Mouse (Mus musculus) Patski (cell line): Measurements from ENCODE around the gene 2310039H08Rik. TPM values are rescaled to one million over a fixed set of nuclear protein-coding genes. Genes with fewer than 3 reads are reported as not detected.

ENCODE experiments used
- ATAC-seq: fragments of 100-300 bp; one replicate; pipeline ENCODE4 v1.8.0; 2021
- CTCF ChIA-PET: fragments of 350-600 bp; sonication (Branson Sonifier 250); formaldehyde crosslinking; loops from one replicate; lab custom pipeline; 2022; ENCODE audit warnings: inconsistent platforms; lab: Charles Lee
- POLR2A ChIA-PET: fragments of 350-600 bp; sonication (Branson Sonifier 250); formaldehyde crosslinking; loops from one replicate; lab custom pipeline; 2022; ENCODE audit warnings: antibody characterized with exemption, inconsistent platforms; lab: Charles Lee
- DNase-seq: peaks from one replicate; pipeline ENCODE4 v3.0.0-alpha.2; 2011; ENCODE audit warnings: low read depth, low spot score
- H3K27me3 ChIP-seq: fragments of 371-371 bp; one replicate; pipeline ENCODE4 v1.5.1; 2021
- CTCF ChIP-seq: fragments of 100-300 bp; IDR thresholded peaks from one replicate; pipeline ENCODE4 v1.5.1; 2021
- in situ Hi-C: fragments of 300-500 bp; cut with MboI; formaldehyde crosslinking; loops from 3 replicates; pipeline ENCODE4 v1.11.1; 2018; ENCODE audit warnings: low pct_unique_long_range_greater_than_20kb, mixed read lengths
- polyA plus RNA-seq: library from polyadenylated mRNA; unstranded; gene quantifications from one replicate; pipeline ENCODE4 v1.2.3, GENCODE M21; 2021

Gene 2310039H08Rik
- polyA plus RNA-seq, 1 experiment from 2014 or later = 24.4 TPM

DNA sequence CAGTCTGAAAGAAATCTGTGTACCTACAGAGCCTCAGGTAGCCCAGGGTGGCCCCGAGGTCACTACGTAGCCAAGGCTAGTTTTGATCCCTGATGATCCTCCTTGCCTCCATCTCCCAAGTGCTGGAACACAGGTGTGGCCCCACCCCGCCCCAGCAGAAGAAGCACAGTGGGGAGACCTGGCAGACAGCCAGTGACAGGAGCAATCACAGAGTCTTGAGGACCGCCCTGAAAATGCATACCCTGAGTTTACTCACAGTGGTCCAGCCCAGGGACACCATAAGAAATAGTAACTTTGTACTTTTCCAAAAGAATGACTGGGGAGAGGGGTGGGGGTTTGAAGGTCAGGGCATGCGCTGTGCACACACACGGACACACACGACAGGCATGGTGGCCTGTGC is 48.2 kb downstream of the 2310039H08Rik start:
- in situ Hi-C loops = no loop called here
- no peak for TF ChIP-seq CTCF
- POLR2A ChIA-PET = interaction anchor here (1.2 kb wide), 1 partner anchor 12 kb away, joined by 3 read pairs; no protein-coding TSS in a partner anchor
- CTCF ChIA-PET = no interaction called here
- no peak for ATAC-seq
- H3K27me3 ChIP-seq = no peaks in the 10 kb centered on the region
- DNase-seq = no peak

Other genes starting within 250 kb of the 2310039H08Rik start
- gene Cul9, start 226.2 kb upstream of the 2310039H08Rik start, polyA plus RNA-seq = 34.3 TPM
- 72.1 TPM for gene Srf, start 216.5 kb upstream of the 2310039H08Rik start, polyA plus RNA-seq
- 86.6 TPM for gene Ptk7, start 143.1 kb upstream of the 2310039H08Rik start, polyA plus RNA-seq
- gene Klc4, start 126.6 kb upstream of the 2310039H08Rik start, polyA plus RNA-seq = 42.3 TPM
- gene Mrpl2, start 126.4 kb upstream of the 2310039H08Rik start, polyA plus RNA-seq = 124 TPM
- gene Cul7, start 122.3 kb upstream of the 2310039H08Rik start, polyA plus RNA-seq = 109 TPM
- 46.4 TPM for gene Rrp36, start 98.3 kb upstream of the 2310039H08Rik start, polyA plus RNA-seq
- 150 TPM for gene Mea1, start 93.8 kb upstream of the 2310039H08Rik start, polyA plus RNA-seq
- 61.4 TPM for gene Klhdc3, start 91.7 kb upstream of the 2310039H08Rik start, polyA plus RNA-seq
- 87.8 TPM for gene Ppp2r5d, start 67.5 kb upstream of the 2310039H08Rik start, polyA plus RNA-seq
- gene Pex6, start 61.2 kb upstream of the 2310039H08Rik start, polyA plus RNA-seq = 39.9 TPM
- gene Gnmt, start 43.5 kb upstream of the 2310039H08Rik start, polyA plus RNA-seq = 0.21 TPM
- gene Cnpy3, start 20.4 kb upstream of the 2310039H08Rik start, polyA plus RNA-seq = 110 TPM
- 0.12 TPM for gene Ptcra, start 8.9 kb upstream of the 2310039H08Rik start, polyA plus RNA-seq
- 119 TPM for gene Rpl7l1, start 10.0 kb downstream of the 2310039H08Rik start, polyA plus RNA-seq
- gene Bicral, start 85.8 kb downstream of the 2310039H08Rik start, polyA plus RNA-seq = 16.4 TPM
- 36.4 TPM for gene Tbcc, start 118.0 kb downstream of the 2310039H08Rik start, polyA plus RNA-seq
- gene Prph2, start 137.8 kb downstream of the 2310039H08Rik start, polyA plus RNA-seq = not detected
- 60.9 TPM for gene Ubr2, start 237.9 kb downstream of the 2310039H08Rik start, polyA plus RNA-seq